Mouse (Mus musculus): Measurements from ENCODE around the gene Gdf3. TPM values are rescaled to one million over a fixed set of nuclear protein-coding genes. Genes with fewer than 3 reads are reported as not detected.
A peak's percentile ranks its signal among the peaks of the same experiment; 100 is the strongest.

Gene Gdf3
- polyA plus RNA-seq, 1 experiment from 2014 or later = 0.11 TPM

GRCm38 (mm10) chr6:122569762-122570161, 40.1 kb downstream of the Gdf3 start:
- H3K4me2 ChIP-seq (ENCODE audit: low read length) = no peak overlapping the region

GRCm38 (mm10) chr6:122569113-122569512, 40.8 kb downstream of the Gdf3 start:
- H3K4me3 ChIP-seq (ENCODE audit: low read depth, low read length) = no peak overlapping the region
- no peaks in the 10 kb centered on the region for H3K36me3 ChIP-seq (ENCODE audit: control insufficient read depth, insufficient read depth, low read length)
- H3K9ac ChIP-seq (ENCODE audit: low read length) = no peak overlapping the region
- DNase-seq (ENCODE audit: low spot score) = no peak
- no peak overlapping the region for H3K27ac ChIP-seq (ENCODE audit: low read depth)
- no peaks in the 10 kb centered on the region for H3K9me3 ChIP-seq (ENCODE audit: control insufficient read depth, low read length)
- no peak overlapping the region for H3K4me2 ChIP-seq (ENCODE audit: low read length)
- no peak for ATAC-seq (replicated peaks; ENCODE audit: low FRiP score, low TSS enrichment, low read depth)
- H3K4me1 ChIP-seq (replicated peaks; ENCODE audit: control insufficient read depth, insufficient read depth, low read length) = no peaks in the 10 kb centered on the region
- H3K27me3 ChIP-seq (replicated peaks; ENCODE audit: control insufficient read depth, insufficient read depth, low read length) = no peaks in the 10 kb centered on the region
- WGBS = 72% methylated on average over 5 of the region's 5 CpGs

More at GRCm38 (mm10) chr6:122569762-122570161, 40.1 kb downstream of the Gdf3 start:
- H3K27me3 ChIP-seq (replicated peaks; ENCODE audit: control insufficient read depth, insufficient read depth, low read length) = no peaks in the 10 kb centered on the region
- H3K9ac ChIP-seq (ENCODE audit: low read length) = no peak overlapping the region
- no peaks in the 10 kb centered on the region for H3K4me1 ChIP-seq (replicated peaks; ENCODE audit: control insufficient read depth, insufficient read depth, low read length)
- 78% methylated on average over 1 of the region's 1 CpGs for WGBS
- no peaks in the 10 kb centered on the region for H3K9me3 ChIP-seq (ENCODE audit: control insufficient read depth, low read length)
- no peak overlapping the region for H3K4me3 ChIP-seq (ENCODE audit: low read depth, low read length)
- H3K36me3 ChIP-seq (ENCODE audit: control insufficient read depth, insufficient read depth, low read length) = no peaks in the 10 kb centered on the region
- ATAC-seq (replicated peaks; ENCODE audit: low FRiP score, low TSS enrichment, low read depth) (no peak), DNase-seq (ENCODE audit: low spot score) (no peak)
- no peak overlapping the region for H3K27ac ChIP-seq (ENCODE audit: low read depth)

- 89% methylated on average over 9 of the region's 9 CpGs for WGBS
- no peak for DNase-seq (ENCODE audit: low spot score)
Observed at GRCm38 (mm10) chr6:122565070-122565784, 44.7 kb downstream of the Gdf3 start.

GRCm38 (mm10) chr6:122562463-122562862, 47.4 kb downstream of the Gdf3 start:
- WGBS = 3% methylated on average over 6 of the region's 6 CpGs
- H3K27me3 ChIP-seq (replicated peaks; ENCODE audit: control insufficient read depth, insufficient read depth, low read length) = peaks cover 5% of the 10 kb centered on the region; the same call in 1 of the 2 replicates
- H3K4me3 ChIP-seq (ENCODE audit: low read depth, low read length) = no peak overlapping the region
- no peak overlapping the region for H3K27ac ChIP-seq (ENCODE audit: low read depth)
- H3K36me3 ChIP-seq (ENCODE audit: control insufficient read depth, insufficient read depth, low read length) = no peaks in the 10 kb centered on the region
- H3K4me2 ChIP-seq (ENCODE audit: low read length) = peak overlapping the region; percentile 9; the same call in 1 of the 2 replicates
- no peaks in the 10 kb centered on the region for H3K4me1 ChIP-seq (replicated peaks; ENCODE audit: control insufficient read depth, insufficient read depth, low read length)
- DNase-seq (ENCODE audit: low spot score) (peak; percentile 80), ATAC-seq (replicated peaks; ENCODE audit: low FRiP score, low TSS enrichment, low read depth) (no peak)
- no peak overlapping the region for H3K9ac ChIP-seq (ENCODE audit: low read length)
- H3K9me3 ChIP-seq (ENCODE audit: control insufficient read depth, low read length) = no peaks in the 10 kb centered on the region

More at GRCm38 (mm10) chr6:122565070-122565784, 44.7 kb downstream of the Gdf3 start:
- Histone ChIP-seq H3K27ac (ENCODE audit: low read depth) (no peak overlapping the region), H3K4me3 (ENCODE audit: low read depth, low read length) (no peak overlapping the region), H3K36me3 (ENCODE audit: control insufficient read depth, insufficient read depth, low read length) (no peaks in the 10 kb centered on the region), H3K9me3 (ENCODE audit: control insufficient read depth, low read length) (no peaks in the 10 kb centered on the region), H3K4me1 (replicated peaks; ENCODE audit: control insufficient read depth, insufficient read depth, low read length) (no peaks in the 10 kb centered on the region), H3K27me3 (replicated peaks; ENCODE audit: control insufficient read depth, insufficient read depth, low read length) (peaks cover 5% of the 10 kb centered on the region; the same call in 1 of the 2 replicates), H3K4me2 (ENCODE audit: low read length) (no peak overlapping the region), H3K9ac (ENCODE audit: low read length) (no peak overlapping the region)
- no peak for ATAC-seq (replicated peaks; ENCODE audit: low FRiP score, low TSS enrichment, low read depth)

- peaks cover 7% of the 10 kb centered on the region; the same call in 1 of the 2 replicates for H3K27me3 ChIP-seq (replicated peaks; ENCODE audit: control insufficient read depth, insufficient read depth, low read length)
- H3K9me3 ChIP-seq (ENCODE audit: control insufficient read depth, low read length) = no peaks in the 10 kb centered on the region
- H3K9ac ChIP-seq (ENCODE audit: low read length) = no peak overlapping the region
- H3K36me3 ChIP-seq (ENCODE audit: control insufficient read depth, insufficient read depth, low read length) = no peaks in the 10 kb centered on the region
- H3K4me2 ChIP-seq (ENCODE audit: low read length) = no peak overlapping the region
- ATAC-seq (replicated peaks; ENCODE audit: low FRiP score, low TSS enrichment, low read depth) (peak; percentile 48; the same call in 1 of the 2 replicates), DNase-seq (ENCODE audit: low spot score) (no peak)
- WGBS = 81% methylated on average over 20 of the region's 20 CpGs
- H3K4me3 ChIP-seq (ENCODE audit: low read depth, low read length) = no peak overlapping the region
- no peaks in the 10 kb centered on the region for H3K4me1 ChIP-seq (replicated peaks; ENCODE audit: control insufficient read depth, insufficient read depth, low read length)
- no peak overlapping the region for H3K27ac ChIP-seq (ENCODE audit: low read depth)
Observed at GRCm38 (mm10) chr6:122561005-122561404, 48.9 kb downstream of the Gdf3 start.

GRCm38 (mm10) chr6:122560427-122560826, 49.5 kb downstream of the Gdf3 start:
- Histone ChIP-seq H3K4me2 (ENCODE audit: low read length) (peak overlapping the region; percentile 37), H3K9ac (ENCODE audit: low read length) (no peak overlapping the region), H3K4me1 (replicated peaks; ENCODE audit: control insufficient read depth, insufficient read depth, low read length) (no peaks in the 10 kb centered on the region), H3K36me3 (ENCODE audit: control insufficient read depth, insufficient read depth, low read length) (no peaks in the 10 kb centered on the region), H3K27ac (ENCODE audit: low read depth) (no peak overlapping the region), H3K9me3 (ENCODE audit: control insufficient read depth, low read length) (no peaks in the 10 kb centered on the region), H3K27me3 (replicated peaks; ENCODE audit: control insufficient read depth, insufficient read depth, low read length) (peaks cover 10% of the 10 kb centered on the region; the same call in 1 of the 2 replicates), H3K4me3 (ENCODE audit: low read depth, low read length) (no peak overlapping the region)
- 10% methylated on average over 17 of the region's 17 CpGs for WGBS
- ATAC-seq (replicated peaks; ENCODE audit: low FRiP score, low TSS enrichment, low read depth) (0 out of 2 replicates have a peak, but pooled peaks have one; percentile 41), DNase-seq (ENCODE audit: low spot score) (peak; percentile 87)

GRCm38 (mm10) chr6:122556959-122557561, 52.8 kb downstream of the Gdf3 start:
- 0 out of 2 replicates have a peak overlapping the region, but pooled peaks have one; percentile 9 for H3K4me2 ChIP-seq (ENCODE audit: low read length)
- H3K36me3 ChIP-seq (ENCODE audit: control insufficient read depth, insufficient read depth, low read length) = no peaks in the 10 kb centered on the region
- WGBS = 23% methylated on average over 15 of the region's 15 CpGs
- peaks cover 4% of the 10 kb centered on the region; the same call in 1 of the 2 replicates for H3K27me3 ChIP-seq (replicated peaks; ENCODE audit: control insufficient read depth, insufficient read depth, low read length)
- DNase-seq (ENCODE audit: low spot score) = peak; percentile 79
- no peaks in the 10 kb centered on the region for H3K9me3 ChIP-seq (ENCODE audit: control insufficient read depth, low read length)
- ATAC-seq (replicated peaks; ENCODE audit: low FRiP score, low TSS enrichment, low read depth) = no peak
- H3K9ac ChIP-seq (ENCODE audit: low read length) = no peak overlapping the region
- H3K4me1 ChIP-seq (replicated peaks; ENCODE audit: control insufficient read depth, insufficient read depth, low read length) = no peaks in the 10 kb centered on the region
- H3K27ac ChIP-seq (ENCODE audit: low read depth) = no peak overlapping the region
- H3K4me3 ChIP-seq (ENCODE audit: low read depth, low read length) = no peak overlapping the region

Measured in intestine, embryonic 14.5 days (tissue).